Mouse (Mus musculus): ENCODE data around the gene Serpina12. TPM values are rescaled to one million over a fixed set of nuclear protein-coding genes. Genes with fewer than 3 reads are reported as not detected.

Gene Serpina12
- polyA plus RNA-seq, 1 experiment = 0.12 TPM

DNA sequence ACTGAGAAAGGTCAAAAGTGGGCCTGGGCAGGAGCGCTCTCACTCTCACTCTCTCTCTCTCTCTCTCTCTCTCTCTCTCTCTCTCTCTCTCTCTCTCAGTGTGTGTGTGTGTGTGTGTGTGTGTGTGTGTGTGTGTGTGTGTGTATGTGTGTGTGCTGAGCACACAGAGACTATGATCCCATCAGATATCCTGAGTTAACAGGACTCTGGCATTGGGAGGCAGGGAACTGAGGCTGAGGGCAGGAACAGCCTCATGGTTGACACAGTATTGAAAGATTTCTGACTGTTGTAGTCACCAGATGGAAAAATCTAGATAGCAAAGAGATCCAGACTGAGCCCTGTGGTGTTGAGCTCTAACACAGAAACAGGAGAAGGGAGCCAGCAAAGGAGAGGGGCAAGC, 10.5 kb downstream of the Serpina12 start:
- Histone ChIP-seq H3K4me1 (ENCODE audit: control insufficient read depth, insufficient read depth, low read length) (no peaks in the 10 kb centered on the region), H3K4me3 (replicated peaks; ENCODE audit: extremely low read depth, low read depth, low read length) (no peak overlapping the region)
- 100% methylated on average over 1 of the region's 1 CpGs for WGBS
- DNase-seq = no peak
- no peak for TF ChIP-seq POLR2A (IDR thresholded peaks at IDR 0.05; ENCODE audit: borderline replicate concordance, extremely low read depth, low read depth, low read length)

DNA sequence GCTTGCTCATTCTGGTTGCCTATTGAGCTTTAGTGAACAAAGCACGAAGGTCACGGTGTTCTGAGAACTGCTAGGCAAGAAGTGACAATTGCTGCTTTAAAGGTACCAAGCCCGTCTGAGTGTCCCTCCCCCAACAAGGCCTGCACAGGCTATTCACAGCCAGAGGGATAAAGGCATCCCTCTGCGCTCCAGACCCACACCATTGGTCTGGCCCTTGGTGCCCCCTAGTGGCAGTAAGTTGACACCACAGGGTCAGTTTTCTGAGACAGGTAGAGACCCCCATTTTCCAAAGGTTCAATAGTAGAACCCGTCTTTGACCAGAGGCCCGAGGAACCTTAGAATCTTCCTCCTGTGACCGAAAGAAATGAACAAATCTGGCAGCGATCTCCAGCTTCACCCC, 14.3 kb downstream of the Serpina12 start:
- peak; percentile 28 for DNase-seq
- Histone ChIP-seq H3K4me1 (ENCODE audit: control insufficient read depth, insufficient read depth, low read length) (no peaks in the 10 kb centered on the region), H3K4me3 (replicated peaks; ENCODE audit: extremely low read depth, low read depth, low read length) (no peak overlapping the region)
- 43% methylated on average over 8 of the region's 8 CpGs for WGBS
- TF ChIP-seq POLR2A (IDR thresholded peaks at IDR 0.05; ENCODE audit: borderline replicate concordance, extremely low read depth, low read depth, low read length) (no peak), CTCF (IDR thresholded peaks at IDR 0.05; ENCODE audit: insufficient read depth, low read length) (peak; percentile 59)

DNA sequence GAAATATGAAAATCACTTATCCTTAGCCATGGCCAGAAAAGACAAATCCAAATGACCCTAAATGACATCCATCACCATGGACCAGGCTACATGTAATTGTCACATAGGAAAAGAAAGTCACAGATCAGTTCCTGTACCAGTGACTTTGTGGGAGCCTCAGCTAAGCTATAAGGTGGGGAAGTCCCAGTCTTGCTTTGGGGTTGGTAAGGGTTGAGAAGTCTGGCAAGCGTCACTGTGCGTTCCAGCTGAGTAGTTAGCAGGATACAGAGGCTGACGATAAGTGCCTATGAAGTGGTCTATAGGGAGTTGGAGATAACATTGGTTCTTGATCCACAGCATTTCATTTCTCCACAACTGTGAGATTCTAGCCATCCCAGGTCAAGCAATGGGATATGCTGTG, 29.0 kb downstream of the Serpina12 start:
- 64% methylated on average over 3 of the region's 3 CpGs for WGBS
- no peak for TF ChIP-seq POLR2A (IDR thresholded peaks at IDR 0.05; ENCODE audit: borderline replicate concordance, extremely low read depth, low read depth, low read length)
- TF ChIP-seq CTCF (IDR thresholded peaks at IDR 0.05; ENCODE audit: insufficient read depth, low read length) = no peak
- H3K4me3 ChIP-seq (replicated peaks; ENCODE audit: extremely low read depth, low read depth, low read length) = no peak overlapping the region

DNA sequence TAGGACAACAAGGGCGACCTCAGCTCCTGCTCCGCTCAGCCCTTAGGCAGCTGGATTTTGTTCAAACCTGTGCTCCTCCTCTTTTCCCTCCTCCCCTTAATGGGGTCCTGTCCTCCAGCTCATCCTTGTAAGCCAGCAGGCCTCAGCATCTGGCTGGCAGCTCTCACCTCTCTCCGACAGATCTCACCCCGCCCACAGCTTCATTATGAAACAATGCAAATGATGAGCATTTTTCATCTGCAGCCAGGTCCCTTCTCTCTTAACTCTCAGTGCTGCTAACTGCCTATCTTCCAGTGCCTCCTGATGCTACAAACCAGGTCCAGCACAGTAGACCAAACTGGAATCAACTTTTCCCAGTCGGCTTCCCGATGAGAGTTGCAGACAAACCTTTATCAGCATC, 30.6 kb downstream of the Serpina12 start, which contains the start of gene Serpina9:
Gene Serpina9 (minus strand): TSS at position 136 of the 400 bp plus-strand sequence.
- 83% methylated on average over 6 of the region's 6 CpGs for WGBS
- no peak within 1 kb of the TSS for H3K4me3 ChIP-seq (replicated peaks; ENCODE audit: extremely low read depth, low read depth, low read length)
- TF ChIP-seq CTCF (IDR thresholded peaks at IDR 0.05; ENCODE audit: insufficient read depth, low read length) (no peak), POLR2A (IDR thresholded peaks at IDR 0.05; ENCODE audit: borderline replicate concordance, extremely low read depth, low read depth, low read length) (no peak)
- H3K4me1 ChIP-seq (ENCODE audit: control insufficient read depth, insufficient read depth, low read length) = no peaks in the 10 kb centered on the region
- no peak for DNase-seq

More for the DNA sequence above, 29.0 kb downstream of the Serpina12 start:
- no peaks in the 10 kb centered on the region for H3K4me1 ChIP-seq (ENCODE audit: control insufficient read depth, insufficient read depth, low read length)
- DNase-seq = no peak

DNA sequence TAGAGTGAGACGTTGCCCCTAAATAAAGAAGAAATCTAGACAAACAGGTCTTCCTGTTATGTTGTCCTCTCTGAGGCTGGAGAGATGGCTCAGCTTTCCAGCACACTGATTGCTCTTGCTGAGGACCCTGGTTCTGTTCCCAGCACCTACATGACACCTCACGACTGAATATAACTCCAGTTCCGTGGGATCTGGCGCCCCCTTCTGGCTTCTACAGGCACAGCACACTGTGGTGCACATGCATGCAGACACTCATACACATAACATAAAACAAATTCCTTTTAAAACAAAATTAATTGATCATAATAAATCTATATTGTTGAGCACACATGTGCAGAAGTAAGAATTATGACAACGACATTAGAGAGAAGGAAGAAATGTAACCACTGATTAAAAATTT, 39.6 kb downstream of the Serpina12 start:
- H3K4me1 ChIP-seq (ENCODE audit: control insufficient read depth, insufficient read depth, low read length) = peaks cover 9% of the 10 kb centered on the region; the same call in 1 of the 2 replicates
- no peak overlapping the region for H3K4me3 ChIP-seq (replicated peaks; ENCODE audit: extremely low read depth, low read depth, low read length)
- 84% methylated on average over 5 of the region's 5 CpGs for whole genome bisulfite sequencing
- no peak for DNase-seq
- TF ChIP-seq CTCF (IDR thresholded peaks at IDR 0.05; ENCODE audit: insufficient read depth, low read length) = no peak
- no peak for TF ChIP-seq POLR2A (IDR thresholded peaks at IDR 0.05; ENCODE audit: borderline replicate concordance, extremely low read depth, low read depth, low read length)

DNA sequence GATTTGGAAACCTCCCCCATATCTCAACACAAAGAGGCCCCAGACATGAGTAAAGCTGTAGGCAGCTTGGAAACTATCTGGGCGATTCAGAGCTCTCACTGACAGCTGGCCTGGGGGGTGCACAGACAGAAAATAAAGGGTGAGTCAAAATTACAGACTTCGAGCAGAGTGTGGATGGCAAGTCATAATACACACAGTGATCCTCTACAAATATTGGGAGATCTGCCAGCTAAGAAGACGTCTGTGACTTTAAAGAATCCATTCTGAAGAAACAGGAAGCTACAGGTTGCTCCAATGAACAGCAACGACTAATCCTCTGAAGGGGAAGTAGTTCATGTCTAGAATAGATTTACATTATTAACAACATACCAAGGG, 41.0 kb downstream of the Serpina12 start:
- no peak overlapping the region for H3K4me3 ChIP-seq (replicated peaks; ENCODE audit: extremely low read depth, low read depth, low read length)
- H3K4me1 ChIP-seq (ENCODE audit: control insufficient read depth, insufficient read depth, low read length) = peaks cover 9% of the 10 kb centered on the region; the same call in 1 of the 2 replicates
- DNase-seq = no peak
- 16% methylated on average over 4 of the region's 4 CpGs for WGBS
- TF ChIP-seq CTCF (IDR thresholded peaks at IDR 0.05; ENCODE audit: insufficient read depth, low read length) = no peak
- TF ChIP-seq POLR2A (IDR thresholded peaks at IDR 0.05; ENCODE audit: borderline replicate concordance, extremely low read depth, low read depth, low read length) = no peak

DNA sequence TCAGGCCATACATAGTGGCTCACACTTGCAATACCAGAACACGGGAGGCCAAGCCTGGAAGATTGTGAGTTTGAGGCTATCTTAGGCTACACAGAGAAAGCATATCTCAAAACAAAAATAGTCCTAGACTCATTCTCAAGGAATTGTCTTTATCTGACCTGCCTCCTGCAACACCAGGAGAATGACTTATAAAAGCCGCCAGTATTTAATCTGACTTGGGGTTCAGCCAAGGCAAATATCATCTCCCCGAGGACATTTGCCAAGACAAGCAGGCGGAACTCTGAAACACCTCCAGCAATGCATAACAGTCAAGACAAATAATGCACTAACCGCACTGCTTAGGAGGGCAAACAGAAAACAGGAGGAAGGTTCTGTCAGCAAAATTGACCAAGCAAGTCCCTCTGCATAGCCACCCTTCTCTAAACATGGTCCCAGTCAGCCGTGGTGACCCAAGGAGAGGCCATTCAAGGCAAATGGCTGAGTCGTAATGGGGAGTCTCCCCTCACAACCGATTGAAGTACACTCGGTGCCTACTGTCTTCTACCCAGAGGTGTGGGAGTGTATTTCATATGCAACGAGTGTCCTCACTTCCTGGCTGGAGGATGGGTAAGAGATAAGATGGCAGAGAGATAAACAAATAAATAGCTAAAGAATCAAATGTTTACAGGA, 41.5 kb downstream of the Serpina12 start:
- H3K4me3 ChIP-seq (replicated peaks; ENCODE audit: extremely low read depth, low read depth, low read length) = no peak overlapping the region
- DNase-seq = peak; percentile 48
- TF ChIP-seq POLR2A (IDR thresholded peaks at IDR 0.05; ENCODE audit: borderline replicate concordance, extremely low read depth, low read depth, low read length) (no peak), CTCF (IDR thresholded peaks at IDR 0.05; ENCODE audit: insufficient read depth, low read length) (no peak)
- WGBS = 32% methylated on average over 10 of the region's 10 CpGs
- H3K4me1 ChIP-seq (ENCODE audit: control insufficient read depth, insufficient read depth, low read length) = peaks cover 9% of the 10 kb centered on the region; the same call in 1 of the 2 replicates

DNA sequence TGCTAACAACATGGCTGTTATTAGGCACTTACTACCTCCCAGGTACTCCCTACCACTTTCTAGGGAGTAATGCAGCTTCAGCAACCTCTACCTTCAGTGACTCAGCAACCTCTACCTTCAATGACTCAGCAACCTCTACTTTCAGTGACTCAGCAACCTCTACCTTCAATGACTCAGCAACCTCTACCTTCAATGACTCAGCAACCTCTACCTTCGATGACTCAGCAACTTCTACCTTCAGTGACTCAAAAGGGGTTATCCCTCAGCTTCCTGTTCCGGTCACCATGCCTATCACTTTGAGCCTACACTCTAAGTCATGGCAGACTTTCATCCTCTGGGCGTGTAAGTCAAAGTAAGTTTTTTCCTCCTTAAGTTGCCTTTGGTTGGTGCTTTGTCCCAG, 43.6 kb downstream of the Serpina12 start:
- no peak for TF ChIP-seq CTCF (IDR thresholded peaks at IDR 0.05; ENCODE audit: insufficient read depth, low read length)
- TF ChIP-seq POLR2A (IDR thresholded peaks at IDR 0.05; ENCODE audit: borderline replicate concordance, extremely low read depth, low read depth, low read length) = no peak
- no peak for DNase-seq
- H3K4me3 ChIP-seq (replicated peaks; ENCODE audit: extremely low read depth, low read depth, low read length) = no peak overlapping the region
- peaks cover 9% of the 10 kb centered on the region; the same call in 1 of the 2 replicates for H3K4me1 ChIP-seq (ENCODE audit: control insufficient read depth, insufficient read depth, low read length)
- WGBS = 88% methylated on average over 3 of the region's 3 CpGs

DNA sequence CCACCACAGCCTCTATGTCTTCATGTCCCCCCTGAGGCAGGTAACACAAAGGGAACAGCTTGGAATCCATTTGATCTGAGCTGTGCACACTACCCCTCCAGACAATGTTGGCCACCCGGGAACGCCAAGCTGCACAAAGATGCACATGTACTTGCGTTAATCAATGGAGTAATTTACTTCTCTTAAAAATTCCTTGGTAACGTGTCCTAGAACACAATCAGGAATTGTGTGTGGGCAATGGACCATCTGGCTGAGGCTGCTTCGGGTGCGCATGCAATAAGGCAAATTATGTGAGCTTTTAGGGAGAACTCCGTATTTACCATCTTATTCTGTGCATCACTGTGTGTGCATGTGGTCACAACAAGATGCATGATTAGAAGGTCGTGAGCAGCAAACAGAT, 44.6 kb downstream of the Serpina12 start:
- WGBS = 89% methylated on average over 8 of the region's 8 CpGs
- no peak for DNase-seq
- TF ChIP-seq POLR2A (IDR thresholded peaks at IDR 0.05; ENCODE audit: borderline replicate concordance, extremely low read depth, low read depth, low read length) = no peak
- no peak for TF ChIP-seq CTCF (IDR thresholded peaks at IDR 0.05; ENCODE audit: insufficient read depth, low read length)
- H3K4me3 ChIP-seq (replicated peaks; ENCODE audit: extremely low read depth, low read depth, low read length) = no peak overlapping the region
- peaks cover 9% of the 10 kb centered on the region; the same call in 1 of the 2 replicates for H3K4me1 ChIP-seq (ENCODE audit: control insufficient read depth, insufficient read depth, low read length)

DNA sequence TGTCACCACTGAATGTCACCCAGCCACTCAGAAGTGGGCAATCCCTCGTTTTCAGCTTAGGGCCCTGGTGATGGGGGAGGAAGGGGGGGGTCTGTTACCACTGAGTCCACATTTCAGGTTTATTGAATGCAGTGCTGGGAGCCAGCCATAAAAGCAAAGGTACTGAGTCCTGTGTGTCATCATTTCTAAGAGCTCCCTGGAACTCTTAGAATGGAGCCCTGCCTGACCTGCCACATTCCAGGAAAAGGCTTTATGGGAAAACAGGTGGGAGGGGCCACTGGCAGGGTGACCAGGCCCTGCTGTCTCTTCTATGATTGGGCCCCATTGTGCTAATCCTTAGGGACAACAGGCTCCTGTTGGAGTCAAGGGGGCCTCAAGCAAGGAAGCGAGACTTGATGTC, 47.7 kb downstream of the Serpina12 start:
- no peak for TF ChIP-seq POLR2A (IDR thresholded peaks at IDR 0.05; ENCODE audit: borderline replicate concordance, extremely low read depth, low read depth, low read length)

More for the DNA sequence above, 47.7 kb downstream of the Serpina12 start:
- Histone ChIP-seq H3K4me1 (ENCODE audit: control insufficient read depth, insufficient read depth, low read length) (no peaks in the 10 kb centered on the region), H3K4me3 (replicated peaks; ENCODE audit: extremely low read depth, low read depth, low read length) (no peak overlapping the region)
- 53% methylated on average over 2 of the region's 2 CpGs for whole genome bisulfite sequencing
- no peak for DNase-seq

Measured in lung, adult 2 months (tissue).